Mouse (Mus musculus): ENCODE measurements around the gene Qrich2.
"Not testable (repeated sequence)": the region's sequence is repeated elsewhere in the genome, so short reads cannot be mapped to it uniquely, and the experiment has no call there.

Gene Qrich2

GRCm38 (mm10) chr11:116432127-116432526, 33.9 kb downstream of the Qrich2 start:
- DNase-seq (ENCODE audit: inconsistent age in 2 of 2, low spot score in 1 of 2): no peak

- no peak for DNase-seq (ENCODE audit: inconsistent age in 2 of 2, low spot score in 1 of 2)
These were observed 34.5 kb downstream of the Qrich2 start for GRCm38 (mm10) chr11:116431428-116432077.

GRCm38 (mm10) chr11:116430723-116431427, 35.2 kb downstream of the Qrich2 start:
- no peak for DNase-seq (ENCODE audit: inconsistent age in 2 of 2, low spot score in 1 of 2)

DNA sequence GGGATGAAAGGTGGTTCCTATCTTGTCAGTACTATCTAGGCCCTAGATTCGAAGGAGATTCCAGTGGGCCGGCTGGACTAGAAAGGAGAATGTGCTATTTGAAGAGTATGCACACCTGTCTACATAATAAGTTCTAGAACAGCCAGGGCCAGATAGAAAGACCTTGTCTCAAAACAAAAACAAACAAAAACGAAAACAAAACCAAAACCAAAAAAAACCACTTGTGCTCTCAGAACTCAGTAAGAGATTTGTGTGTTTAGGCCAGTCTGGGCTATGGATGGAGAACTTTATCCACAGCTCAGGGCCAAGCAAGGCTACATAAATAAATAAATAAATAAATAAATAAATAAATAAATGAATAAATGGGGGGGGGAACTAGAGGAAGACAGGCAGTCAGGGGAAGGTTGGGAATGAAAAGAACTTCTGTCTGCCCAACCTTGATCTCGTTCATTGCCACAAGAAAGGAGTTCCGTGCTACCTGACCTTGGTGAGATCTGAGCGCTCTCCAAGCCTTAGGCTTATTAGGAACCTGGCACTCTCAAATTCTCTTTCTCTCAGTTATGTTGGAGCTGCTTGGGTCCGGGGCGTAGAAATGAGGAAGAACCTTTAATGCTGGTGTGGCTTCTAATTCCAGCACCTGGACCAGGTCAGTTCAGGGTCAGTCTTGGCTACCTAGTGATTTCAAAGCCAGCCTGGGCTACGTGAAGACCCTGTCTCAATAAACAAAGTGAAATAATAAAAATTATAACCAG, 36.0 kb downstream of the Qrich2 start:
- no peak for DNase-seq (ENCODE audit: inconsistent age in 2 of 2, low spot score in 1 of 2)

DNA sequence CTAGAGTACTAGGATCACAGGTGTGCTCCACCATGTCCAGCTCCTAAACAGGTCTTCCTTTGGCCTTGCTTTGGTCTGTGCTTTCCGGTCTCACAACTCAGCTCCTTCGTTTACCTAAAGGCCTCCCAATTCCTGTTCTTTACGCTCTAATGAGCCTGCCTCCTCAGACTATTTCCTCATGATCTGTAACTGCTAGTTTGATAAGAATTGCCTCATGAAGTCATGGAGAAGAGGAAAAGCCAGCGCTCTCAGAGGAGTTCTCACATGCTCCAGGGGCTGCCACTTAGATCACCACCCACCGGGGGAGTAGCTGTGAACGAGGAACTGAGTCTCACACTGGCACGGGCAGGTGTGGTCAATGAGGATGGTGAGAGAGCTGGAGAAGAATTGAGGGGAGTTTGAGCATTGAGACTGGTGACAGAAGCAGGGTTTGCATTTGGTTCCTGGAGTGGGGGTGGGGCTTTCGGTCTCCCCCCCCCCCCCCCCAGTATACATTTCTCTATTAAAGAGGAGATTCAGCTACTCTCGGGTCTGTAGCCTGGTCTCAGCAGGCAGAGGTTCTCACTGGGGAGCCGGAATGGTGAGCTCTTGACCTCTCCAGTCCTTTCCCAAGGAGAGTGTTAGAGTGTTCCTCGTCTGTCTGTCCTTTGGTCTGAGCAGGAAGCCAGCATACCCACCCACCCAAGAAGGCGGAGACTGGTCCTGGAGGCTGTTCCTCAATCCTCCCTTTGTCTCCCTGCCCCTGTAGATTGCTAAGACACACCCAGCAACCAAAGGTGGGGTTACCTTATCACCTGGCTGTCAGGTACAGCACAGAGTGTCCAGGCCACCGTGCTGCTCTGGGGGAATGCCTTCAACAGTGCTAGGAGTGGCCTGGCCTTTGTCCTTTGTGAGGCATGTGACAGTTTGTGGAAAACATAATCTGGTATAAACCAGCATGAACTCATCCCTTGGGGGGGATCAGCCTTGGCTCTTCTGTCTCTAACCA, 36.9 kb downstream of the Qrich2 start:
- no peak for DNase-seq (ENCODE audit: inconsistent age in 2 of 2, low spot score in 1 of 2)

GRCm38 (mm10) chr11:116426852-116427575, 39.0 kb downstream of the Qrich2 start:
- DNase-seq (ENCODE audit: inconsistent age in 2 of 2, low spot score in 1 of 2): no peak

DNA sequence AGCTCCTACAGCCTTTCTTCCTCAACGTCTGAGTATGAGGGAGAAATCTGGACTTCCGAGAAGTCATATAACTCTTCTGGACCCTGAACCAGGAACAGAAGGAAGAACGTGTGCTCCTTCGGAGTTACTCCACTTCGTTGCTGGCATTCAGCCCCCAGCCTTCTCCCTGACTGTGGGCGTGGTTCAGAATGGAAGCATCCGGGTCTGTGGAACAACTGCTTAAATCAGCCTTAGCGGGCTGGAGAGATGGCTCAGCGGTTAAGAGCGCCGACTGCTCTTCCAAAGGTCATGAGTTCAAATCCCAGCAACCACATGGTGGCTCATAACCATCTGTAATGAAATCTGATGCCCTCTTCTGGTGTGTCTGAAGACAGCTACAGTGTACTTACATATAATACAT, 39.7 kb downstream of the Qrich2 start:
- not testable (repeated sequence) for DNase-seq (ENCODE audit: inconsistent age in 2 of 2, low spot score in 1 of 2)

GRCm38 (mm10) chr11:116424621-116425407, 41.2 kb downstream of the Qrich2 start:
- no peak for DNase-seq (ENCODE audit: inconsistent age in 2 of 2, low spot score in 1 of 2)

DNA sequence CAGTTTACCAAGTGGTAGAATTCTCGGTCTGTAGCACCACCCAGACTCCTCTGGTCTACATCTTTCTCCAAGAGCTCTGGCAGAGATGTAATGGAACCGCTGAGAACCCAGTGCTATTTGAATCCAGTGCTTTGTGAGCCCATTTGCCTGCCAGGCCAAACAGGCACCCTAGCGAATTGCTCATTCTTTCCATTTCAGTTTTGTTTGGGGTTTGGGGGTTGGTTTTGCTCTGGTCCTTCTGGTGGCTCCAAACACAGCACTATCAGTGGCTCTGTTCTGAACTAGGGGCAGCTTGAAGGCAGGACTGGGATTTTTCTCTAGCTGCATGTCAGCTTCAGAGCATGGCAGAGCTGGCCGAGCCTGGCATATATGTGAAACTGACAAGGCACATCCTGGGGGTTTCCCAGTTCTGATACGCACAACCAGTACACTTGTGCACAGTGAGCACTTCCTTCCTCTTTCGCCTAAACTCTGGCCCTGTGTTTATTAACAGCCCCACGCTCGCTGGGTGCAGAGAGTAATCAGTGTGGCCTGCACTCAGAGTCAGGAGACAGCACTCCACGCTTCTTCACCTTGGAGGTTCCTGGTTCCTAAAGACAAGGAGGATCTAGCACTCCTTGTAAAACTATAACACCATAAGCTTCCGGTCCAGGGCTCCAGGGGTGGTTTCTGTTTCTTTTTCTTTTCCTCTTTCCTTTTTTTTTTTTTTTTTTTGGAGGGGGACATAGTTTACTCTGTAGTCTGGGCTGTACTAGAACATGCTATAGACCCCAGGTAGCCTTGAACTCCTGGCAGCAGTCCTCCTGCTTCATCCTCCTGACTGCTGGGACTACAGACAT, 42.0 kb downstream of the Qrich2 start:
- DNase-seq (ENCODE audit: inconsistent age in 2 of 2, low spot score in 1 of 2): peak in 1 of 2 experiments; percentile 55

GRCm38 (mm10) chr11:116423214-116423613, 42.8 kb downstream of the Qrich2 start:
- no peak for DNase-seq (ENCODE audit: inconsistent age in 2 of 2, low spot score in 1 of 2)

DNA sequence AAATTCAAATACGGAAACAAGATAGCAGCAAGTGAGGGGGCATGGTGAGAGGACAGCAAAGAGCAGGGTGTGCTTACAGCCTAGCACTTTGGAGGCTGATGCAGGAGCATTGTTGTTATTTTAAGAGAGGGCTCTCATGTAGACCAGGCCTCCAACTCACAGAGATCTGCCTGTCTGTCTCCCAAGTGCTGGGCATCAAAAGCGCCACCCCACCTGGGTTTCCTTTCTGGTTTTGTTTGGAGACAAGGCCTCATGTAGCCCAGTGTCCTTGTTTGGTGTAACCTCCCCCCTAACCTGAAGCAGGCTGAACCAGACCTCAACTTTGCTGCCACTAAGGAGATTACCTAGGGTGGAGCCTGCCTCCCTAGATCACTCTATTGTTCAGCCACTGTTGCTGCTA, 43.5 kb downstream of the Qrich2 start:
- no peak for DNase-seq (ENCODE audit: inconsistent age in 2 of 2, low spot score in 1 of 2)

- DNase-seq (ENCODE audit: inconsistent age in 2 of 2, low spot score in 1 of 2): no peak
These were observed 44.9 kb downstream of the Qrich2 start for GRCm38 (mm10) chr11:116421102-116421501.

DNA sequence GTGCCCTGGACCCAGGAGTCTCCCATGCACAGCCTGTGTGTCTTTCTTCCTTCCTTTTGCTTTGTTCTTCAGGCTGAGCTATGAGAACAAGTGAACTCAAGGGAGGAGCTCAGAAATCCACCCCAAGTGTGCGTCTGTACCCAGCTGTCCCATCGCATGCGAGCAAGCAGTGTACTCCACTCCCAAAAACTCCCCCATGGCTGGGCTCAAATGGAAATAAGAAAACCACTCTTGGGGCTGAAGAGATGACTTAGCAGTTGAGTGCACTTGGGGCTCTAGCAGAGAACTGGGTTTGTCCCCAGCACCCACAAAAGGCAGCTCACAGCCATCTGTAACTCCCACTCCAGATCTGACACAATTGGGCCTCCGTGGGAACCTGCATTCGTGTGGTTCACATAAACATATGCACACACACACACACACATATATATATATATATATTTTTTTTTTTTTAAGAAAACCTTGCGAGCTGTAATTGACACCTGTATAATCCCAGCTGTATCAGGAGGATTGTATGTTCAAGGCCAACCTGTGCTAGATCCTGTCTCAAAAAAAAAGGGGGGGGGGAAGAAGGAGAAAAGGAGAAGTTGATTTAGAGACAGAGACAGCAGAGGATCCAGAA, 47.1 kb downstream of the Qrich2 start:
- no peak for DNase-seq (ENCODE audit: inconsistent age in 2 of 2, low spot score in 1 of 2)

GRCm38 (mm10) chr11:116418194-116418840, 47.7 kb downstream of the Qrich2 start:
- no peak for DNase-seq (ENCODE audit: inconsistent age in 2 of 2, low spot score in 1 of 2)

GRCm38 (mm10) chr11:116417054-116417453, 49.0 kb downstream of the Qrich2 start:
- DNase-seq (ENCODE audit: inconsistent age in 2 of 2, low spot score in 1 of 2): no peak

DNA sequence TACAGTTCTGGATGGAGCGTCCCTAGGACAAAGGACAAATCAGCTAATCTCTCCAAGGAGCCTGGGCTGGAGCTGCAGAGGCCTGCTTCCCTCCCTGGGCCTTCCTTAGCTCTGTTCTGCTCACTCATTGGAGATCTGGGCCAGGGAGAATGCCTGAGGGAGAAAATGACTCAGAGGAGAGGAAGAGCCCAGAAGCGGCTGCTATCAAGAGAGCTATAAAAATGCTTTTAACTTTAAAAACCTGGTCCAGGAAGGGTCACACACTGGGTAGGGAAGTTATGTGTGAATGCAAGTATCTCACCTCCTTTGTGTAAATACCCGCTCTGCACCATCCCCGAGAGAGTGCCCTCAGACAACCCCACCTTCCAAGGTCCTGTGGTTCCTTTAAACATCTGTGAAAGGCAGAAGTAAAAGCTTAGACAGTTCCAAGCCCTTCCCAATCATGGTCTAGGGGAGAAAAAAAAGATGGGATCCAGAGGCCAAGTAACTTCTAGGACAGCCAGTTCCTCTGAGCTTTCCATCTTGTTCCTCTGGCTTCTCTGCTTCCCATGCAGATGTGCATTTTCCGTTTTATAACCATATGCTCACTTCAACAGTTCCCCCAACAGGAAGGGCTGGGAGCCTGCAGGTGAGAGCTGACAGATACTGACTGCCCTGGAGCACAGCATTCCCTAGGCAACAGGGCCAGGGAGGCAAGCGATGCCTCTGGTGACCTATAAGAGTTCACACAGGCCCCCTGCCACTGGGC, 49.7 kb downstream of the Qrich2 start:
- DNase-seq (ENCODE audit: inconsistent age in 2 of 2, low spot score in 1 of 2): no peak

GRCm38 (mm10) chr11:116413631-116414022, 52.4 kb downstream of the Qrich2 start:
- no peak for DNase-seq (ENCODE audit: inconsistent age in 2 of 2, low spot score in 1 of 2)

Data from adrenal gland, adult (tissue).